Mouse (Mus musculus): ENCODE results near the gene Gm10600. TPM values are rescaled to one million over a fixed set of nuclear protein-coding genes. Genes with fewer than 3 reads are reported as not detected.

The Gm10600 gene
- not detected in 2 replicates for polyA plus RNA-seq (2012; rRNA removed)

GRCm38 (mm10) chr4:42240339-42240738 is at the start of gene Gm10600:
Gene Gm10600, plus strand, starts transcription at chr4:42240639.

GRCm38 (mm10) chr4:42255467-42255866 is 15.0 kb downstream of the Gm10600 start, which contains the start of gene Ccl21b:
Gene Ccl21b, plus strand, starts transcription at chr4:42255767.

Other genes with a start within 250 kb of the Gm10600 start
- gene Gm21093, start 205.9 kb upstream of the Gm10600 start, polyA plus RNA-seq (2012; rRNA removed): 0.77 and 1.3 TPM in 2 replicates
- not detected in 2 replicates for gene Gm3893, start 149.4 kb upstream of the Gm10600 start, polyA plus RNA-seq (2012; rRNA removed)
- gene Gm13304, start 125.8 kb upstream of the Gm10600 start, polyA plus RNA-seq (2012; rRNA removed): not detected in 2 replicates
- 0.48 and 0.69 TPM in 2 replicates for gene Gm13306, start 87.2 kb upstream of the Gm10600 start, polyA plus RNA-seq (2012; rRNA removed)
- 0.16 TPM in 1 of 2 replicates, not detected in the other for gene Gm13305, start 72.0 kb upstream of the Gm10600 start, polyA plus RNA-seq (2012; rRNA removed)
- not detected in 2 replicates for gene Ccl21b, start 15.1 kb downstream of the Gm10600 start, polyA plus RNA-seq (2012; rRNA removed)
- gene Gm21953, start 53.6 kb downstream of the Gm10600 start, polyA plus RNA-seq (2012; rRNA removed): not detected in 2 replicates
- not detected in 2 replicates for gene Fam205a3, start 77.7 kb downstream of the Gm10600 start, polyA plus RNA-seq (2012; rRNA removed)
- not detected in 2 replicates for gene Gm21586, start 198.7 kb downstream of the Gm10600 start, polyA plus RNA-seq (2012; rRNA removed)
- 0.38 and 0.56 TPM in 2 replicates for gene Gm2163, start 226.1 kb downstream of the Gm10600 start, polyA plus RNA-seq (2012; rRNA removed)